Mouse (Mus musculus) lung, postnatal 0 days (tissue): Measurements from ENCODE around the gene Rab23. TPM values are rescaled to one million over a fixed set of nuclear protein-coding genes. Genes with fewer than 3 reads are reported as not detected.

ENCODE experiments used
- ATAC-seq: fragments of 200-750 bp; cut with Nextera tagmentation; 2 replicates; pipeline ENCODE4 v1.8.0; 2017; ENCODE audit warnings: moderate library complexity
- DNase-seq: peaks from one replicate; pipeline ENCODE4 v3.0.0-alpha.2; 2016; ENCODE audit warnings: low spot score
- H3K27ac ChIP-seq: fragments of 300-500 bp; sonication (generic); 2 replicates; pipeline ENCODE4 v1.5.1; 2014; ENCODE audit warnings: antibody characterized with exemption, mild to moderate bottlenecking, low read length, mixed read lengths
- H3K27me3 ChIP-seq: fragments of 300-500 bp; sonication (generic); replicated peaks from 2 replicates; pipeline ENCODE4 v1.6.1; 2014; ENCODE audit warnings: low read length, mixed read lengths; ENCODE audit not compliant: insufficient read depth
- H3K36me3 ChIP-seq: fragments of 300-500 bp; sonication (generic); 2 replicates; pipeline ENCODE4 v1.6.1; 2014; ENCODE audit warnings: low read length, mixed read lengths; ENCODE audit not compliant: insufficient read depth
- H3K4me1 ChIP-seq: fragments of 300-500 bp; sonication (generic); 2 replicates; pipeline ENCODE4 v1.6.1; 2014; ENCODE audit warnings: antibody characterized with exemption, low read depth, low read length, mixed read lengths; ENCODE audit not compliant: insufficient read depth
- H3K4me2 ChIP-seq: fragments of 300-500 bp; sonication (generic); replicated peaks from 2 replicates; pipeline ENCODE4 v1.6.1; 2014; ENCODE audit warnings: low read depth, mild to moderate bottlenecking, low read length, moderate library complexity, mixed read lengths
- H3K4me3 ChIP-seq: fragments of 300-500 bp; sonication (generic); 2 replicates; pipeline ENCODE4 v1.5.1; 2014; ENCODE audit warnings: low read depth, low read length
- H3K9ac ChIP-seq: fragments of 300-500 bp; sonication (generic); replicated peaks from 2 replicates; pipeline ENCODE4 v1.6.1; 2014; ENCODE audit warnings: low read depth, mild to moderate bottlenecking
- H3K9me3 ChIP-seq: fragments of 300-500 bp; sonication (generic); 2 replicates; pipeline ENCODE4 v1.6.1; 2016; ENCODE audit warnings: low read length, mixed read lengths
- CTCF ChIP-seq: IDR thresholded peaks from 2 replicates; pipeline ENCODE4 v1.5.1; 2016; ENCODE audit warnings: antibody characterized with exemption, mild to moderate bottlenecking
- EP300 ChIP-seq: IDR thresholded peaks from 2 replicates; pipeline ENCODE4 v1.6.1; 2016; ENCODE audit warnings: antibody characterized with exemption, mild to moderate bottlenecking, control low read depth
- WGBS: fragments of 180-500 bp; shearing (Covaris S2); extraction: QIAGEN DNeasy Blood & Tissue Kit; methylation state at CpG from one replicate; pipeline ENCODE4 v1.1.7; 2014; 5-methylcytosine and 5-hydroxymethylcytosine counted together
- polyA plus RNA-seq: library from polyadenylated mRNA; unstranded; fragments of >200 nt; fragmentation: Nextera tagmentation; extraction: Ambion mirVana; gene quantifications from 2 replicates; pipeline ENCODE4 v1.2.1, GENCODE M21; 2015

Rab23 gene
- polyA plus RNA-seq, 1 experiment from 2014 or later = 13.1 TPM

DNA sequence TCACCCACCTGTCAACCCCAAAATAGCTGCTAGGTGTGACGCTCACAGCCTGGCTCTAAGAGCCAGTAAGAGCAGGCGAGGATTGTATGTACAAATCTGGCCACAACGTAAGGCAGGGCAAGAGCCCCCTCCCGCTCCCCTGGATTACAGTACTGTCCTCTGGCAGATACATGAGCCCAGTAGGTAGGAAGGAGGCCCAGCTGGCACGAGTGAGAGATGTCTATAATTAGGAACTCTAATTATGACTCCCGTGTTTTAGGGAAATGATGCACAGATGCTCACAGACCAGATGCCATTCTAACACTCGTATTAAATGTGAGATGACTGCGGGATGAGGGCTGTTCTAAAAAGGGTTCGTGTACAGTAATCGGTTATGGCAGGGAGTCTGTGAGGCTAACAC is 31.6 kb downstream of the Rab23 start:
- Histone ChIP-seq H3K27me3 (no peaks in the 10 kb centered on the region), H3K9me3 (no peaks in the 10 kb centered on the region), H3K36me3 (no peaks in the 10 kb centered on the region), H3K27ac (no peak overlapping the region), H3K4me2 (no peak overlapping the region), H3K9ac (no peak overlapping the region), H3K4me3 (no peak overlapping the region), H3K4me1 (peaks cover 5% of the 10 kb centered on the region; the same call in 1 of the 2 replicates)
- DNase-seq (no peak), ATAC-seq (no peak)
- TF ChIP-seq CTCF (no peak), EP300 (no peak)
- 88% methylated on average over 10 of the region's 10 CpGs for WGBS

GRCm38 (mm10) chr1:33754089-33754488 is 34.4 kb downstream of the Rab23 start:
- peaks cover 8% of the 10 kb centered on the region; the same call in 1 of the 2 replicates for H3K4me1 ChIP-seq
- TF ChIP-seq CTCF (no peak), EP300 (no peak)
- H3K4me3 ChIP-seq = no peak overlapping the region
- H3K27me3 ChIP-seq = no peaks in the 10 kb centered on the region
- 0 out of 2 replicates have a peak overlapping the region, but pooled peaks have one; percentile 5 for H3K27ac ChIP-seq
- 0 out of 2 replicates have a peak overlapping the region, but pooled peaks have one; percentile 5 for H3K4me2 ChIP-seq
- no peaks in the 10 kb centered on the region for H3K36me3 ChIP-seq
- no peak overlapping the region for H3K9ac ChIP-seq
- DNase-seq (no peak), ATAC-seq (no peak)
- no peaks in the 10 kb centered on the region for H3K9me3 ChIP-seq
- 87% methylated on average over 17 of the region's 17 CpGs for WGBS

DNA sequence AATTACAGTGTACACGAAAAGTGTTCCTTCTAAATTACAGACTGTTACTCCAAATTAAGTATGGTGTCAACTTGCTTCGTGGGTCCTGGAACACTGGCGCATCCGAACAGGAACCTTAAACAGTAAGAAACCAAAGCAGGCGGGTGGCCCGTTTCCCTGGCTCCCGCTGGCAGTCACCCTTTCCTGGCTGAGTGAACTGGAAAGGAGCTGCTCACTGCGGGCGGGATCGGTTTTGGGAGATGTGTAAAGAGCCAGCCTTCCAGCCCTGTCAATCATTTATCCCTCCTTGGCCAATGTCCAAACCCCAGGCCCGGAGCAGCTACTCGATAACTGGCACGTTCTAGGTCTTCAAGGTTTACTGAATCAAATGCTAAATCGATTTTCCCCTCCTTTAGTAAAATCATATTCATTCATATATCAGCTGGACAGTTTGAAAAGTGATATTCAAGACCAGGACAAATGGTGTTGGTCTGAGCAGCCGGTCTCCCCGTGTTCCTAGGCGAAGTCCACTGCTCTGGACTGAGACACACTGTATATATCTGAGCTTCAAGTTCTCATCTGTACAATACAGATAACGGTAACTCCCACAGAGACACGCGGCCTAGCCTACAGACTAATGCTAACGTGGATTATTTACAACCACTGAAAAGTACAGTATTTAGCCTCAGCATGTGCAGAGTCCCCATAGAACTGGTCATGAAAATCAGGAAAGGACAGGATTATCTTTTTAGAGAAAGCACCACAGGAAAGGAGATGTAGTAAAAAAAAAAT is 35.5 kb downstream of the Rab23 start:
- ATAC-seq (no peak), DNase-seq (no peak)
- H3K4me2 ChIP-seq = no peak overlapping the region
- no peaks in the 10 kb centered on the region for H3K36me3 ChIP-seq
- H3K4me1 ChIP-seq = peaks cover 8% of the 10 kb centered on the region; the same call in 1 of the 2 replicates
- TF ChIP-seq EP300 (no peak), CTCF (no peak)
- 71% methylated on average over 21 of the region's 21 CpGs for WGBS
- H3K9me3 ChIP-seq = no peaks in the 10 kb centered on the region
- no peaks in the 10 kb centered on the region for H3K27me3 ChIP-seq
- H3K27ac ChIP-seq = no peak overlapping the region
- no peak overlapping the region for H3K4me3 ChIP-seq
- no peak overlapping the region for H3K9ac ChIP-seq

DNA sequence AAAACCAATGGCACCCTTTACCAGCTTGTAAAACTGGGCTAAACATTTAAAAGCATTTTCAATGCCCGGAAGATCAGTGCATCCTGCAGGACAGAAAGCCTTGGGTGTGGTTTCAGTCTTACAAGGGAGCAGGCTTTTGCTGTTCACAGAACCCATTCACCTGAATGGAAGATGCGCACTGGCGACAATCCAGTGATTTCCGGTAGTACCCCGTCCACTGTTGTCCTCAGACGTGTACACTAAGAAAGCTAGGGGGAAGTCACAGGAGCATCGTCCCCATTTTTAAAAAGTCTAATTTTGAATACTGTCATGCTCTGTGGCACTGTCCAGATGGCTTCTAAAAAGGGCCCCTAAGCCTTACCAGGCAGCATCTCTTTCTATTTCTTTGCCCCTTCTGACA is 36.1 kb downstream of the Rab23 start:
- Histone ChIP-seq H3K27ac (no peak overlapping the region), H3K27me3 (no peaks in the 10 kb centered on the region), H3K36me3 (no peaks in the 10 kb centered on the region), H3K4me1 (peaks cover 8% of the 10 kb centered on the region; the same call in 1 of the 2 replicates), H3K4me3 (no peak overlapping the region), H3K4me2 (peak overlapping the region; percentile 98; the same call in 1 of the 2 replicates), H3K9me3 (no peaks in the 10 kb centered on the region), H3K9ac (no peak overlapping the region)
- no peak for ATAC-seq
- DNase-seq = no peak
- 72% methylated on average over 7 of the region's 7 CpGs for WGBS
- no peak for TF ChIP-seq EP300
- TF ChIP-seq CTCF = no peak

GRCm38 (mm10) chr1:33756258-33757032 is 36.8 kb downstream of the Rab23 start:
- H3K9me3 ChIP-seq = no peaks in the 10 kb centered on the region
- H3K27ac ChIP-seq = no peak overlapping the region
- TF ChIP-seq EP300 (no peak), CTCF (no peak)
- peak overlapping the region; percentile 98 for H3K4me2 ChIP-seq
- DNase-seq = peak; percentile 56
- no peaks in the 10 kb centered on the region for H3K27me3 ChIP-seq
- H3K36me3 ChIP-seq = no peaks in the 10 kb centered on the region
- ATAC-seq = no peak
- H3K4me1 ChIP-seq = peaks cover 8% of the 10 kb centered on the region; the same call in 1 of the 2 replicates
- peak overlapping the region; percentile 71; the same call in 1 of the 2 replicates for H3K4me3 ChIP-seq
- no peak overlapping the region for H3K9ac ChIP-seq
- 21% methylated on average over 18 of the region's 18 CpGs for WGBS

DNA sequence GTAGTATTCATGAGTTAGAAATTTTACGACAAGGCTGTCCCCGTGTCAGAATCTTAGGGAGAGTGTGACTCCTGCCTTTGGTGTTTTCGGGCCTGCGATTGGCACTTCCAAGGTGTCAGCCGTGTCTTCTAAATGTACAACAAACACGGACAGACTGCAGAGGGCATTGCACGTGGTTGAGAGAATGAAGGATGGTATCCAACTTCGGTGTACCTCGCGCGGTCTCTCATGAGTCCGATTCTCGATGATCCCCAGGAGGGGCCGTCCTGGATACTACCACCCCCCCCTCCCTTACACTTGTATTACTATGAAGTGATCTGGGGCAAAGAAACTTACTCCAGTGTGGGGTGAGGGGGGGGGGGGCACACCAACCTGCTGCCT is 37.3 kb downstream of the Rab23 start:
- H3K27ac ChIP-seq = peak overlapping the region; percentile 49; the same call in 1 of the 2 replicates
- TF ChIP-seq EP300 (no peak), CTCF (no peak; the same call in 1 of the 2 replicates)
- peak overlapping the region; percentile 71 for H3K4me3 ChIP-seq
- 2% methylated on average over 14 of the region's 14 CpGs for WGBS
- H3K9ac ChIP-seq = peak overlapping the region; percentile 68; the same call in 1 of the 2 replicates
- H3K4me2 ChIP-seq = peak overlapping the region; percentile 98
- H3K4me1 ChIP-seq = peaks cover 8% of the 10 kb centered on the region; the same call in 1 of the 2 replicates
- no peaks in the 10 kb centered on the region for H3K27me3 ChIP-seq
- H3K9me3 ChIP-seq = no peaks in the 10 kb centered on the region
- peak; percentile 15; the same call in 1 of the 2 replicates for ATAC-seq
- DNase-seq = peak; percentile 8
- H3K36me3 ChIP-seq = no peaks in the 10 kb centered on the region
